Mouse (Mus musculus) limb, embryonic 13.5 days (tissue): ENCODE results near the gene Lck. TPM values are rescaled to one million over a fixed set of nuclear protein-coding genes. Genes with fewer than 3 reads are reported as not detected.
A peak's percentile ranks its signal among the peaks of the same experiment; 100 is the strongest.

Experiments
- ATAC-seq: fragments of 200-750 bp; cut with Nextera tagmentation; 2 replicates; pipeline ENCODE4 v1.8.0; 2017; ENCODE audit warnings: low read depth, moderate number of reproducible peaks, moderate TSS enrichment; ENCODE audit not compliant: low FRiP score
- H3K27ac ChIP-seq: fragments of 300-500 bp; sonication (generic); 2 replicates; pipeline ENCODE4 v1.5.1; 2015; ENCODE audit warnings: inconsistent platforms, mild to moderate bottlenecking, moderate library complexity
- H3K27me3 ChIP-seq: fragments of 300-500 bp; sonication (generic); 2 replicates; pipeline ENCODE4 v1.6.1; 2015; ENCODE audit warnings: mild to moderate bottlenecking, inconsistent platforms
- H3K36me3 ChIP-seq: fragments of 300-500 bp; sonication (generic); 2 replicates; pipeline ENCODE4 v1.6.1; 2015; ENCODE audit warnings: inconsistent platforms, mild to moderate bottlenecking, moderate library complexity
- H3K4me1 ChIP-seq: fragments of 300-500 bp; sonication (generic); 2 replicates; pipeline ENCODE4 v1.6.1; 2015; ENCODE audit warnings: inconsistent platforms
- H3K4me2 ChIP-seq: fragments of 300-500 bp; sonication (generic); replicated peaks from 2 replicates; pipeline ENCODE4 v1.6.1; 2015; ENCODE audit warnings: inconsistent platforms, mild to moderate bottlenecking, moderate library complexity
- H3K4me3 ChIP-seq: fragments of 300-500 bp; sonication (generic); 2 replicates; pipeline ENCODE4 v1.5.1; 2015; ENCODE audit warnings: moderate library complexity, mild to moderate bottlenecking, inconsistent platforms
- H3K9ac ChIP-seq: fragments of 300-500 bp; sonication (generic); 2 replicates; pipeline ENCODE4 v1.6.1; 2015; ENCODE audit warnings: mild to moderate bottlenecking, inconsistent platforms
- H3K9me3 ChIP-seq: fragments of 300-500 bp; sonication (generic); 2 replicates; pipeline ENCODE4 v1.6.1; 2016; ENCODE audit warnings: inconsistent platforms
- WGBS: fragments of 180-500 bp; shearing (Covaris S2); methylation state at CpG from one replicate; pipeline ENCODE4 v1.1.7; 2015; 5-methylcytosine and 5-hydroxymethylcytosine counted together
- microRNA-seq: library from miRNA; unstranded; fragments of <30 nt; microRNA quantifications from one replicate; pipeline ENCODE4, GENCODE M21; 2016
- polyA plus RNA-seq: library from polyadenylated mRNA; unstranded; fragments of >200 nt; fragmentation: Nextera tagmentation; extraction: Ambion mirVana; gene quantifications from 2 replicates; pipeline ENCODE4 v1.2.1, GENCODE M21; 2015

The Lck gene
- polyA plus RNA-seq, 1 experiment from 2014 or later = 12.1 TPM

GRCm38 (mm10) chr4:129500017-129500416, 73.4 kb downstream of the Lck start:
- H3K27me3 ChIP-seq = no peaks in the 10 kb centered on the region
- no peaks in the 10 kb centered on the region for H3K9me3 ChIP-seq
- WGBS = 80% methylated on average over 8 of the region's 8 CpGs
- ATAC-seq = no peak
- peak overlapping the region; percentile 59; the same call in 1 of the 2 replicates for H3K4me3 ChIP-seq
- no peak overlapping the region; the same call in 1 of the 2 replicates for H3K9ac ChIP-seq
- H3K4me2 ChIP-seq = peak overlapping the region; percentile 73
- peaks cover 27% of the 10 kb centered on the region for H3K4me1 ChIP-seq
- peak overlapping the region; percentile 89; the same call in 1 of the 2 replicates for H3K27ac ChIP-seq
- H3K36me3 ChIP-seq = no peaks in the 10 kb centered on the region

GRCm38 (mm10) chr4:129498941-129499340, 74.5 kb downstream of the Lck start:
- no peak overlapping the region for H3K27ac ChIP-seq

More at GRCm38 (mm10) chr4:129498941-129499340, 74.5 kb downstream of the Lck start:
- Histone ChIP-seq H3K4me3 (no peak overlapping the region), H3K27me3 (no peaks in the 10 kb centered on the region), H3K9ac (no peak overlapping the region), H3K4me2 (no peak overlapping the region), H3K9me3 (no peaks in the 10 kb centered on the region), H3K4me1 (peaks cover 27% of the 10 kb centered on the region), H3K36me3 (no peaks in the 10 kb centered on the region)
- no peak for ATAC-seq
- 80% methylated on average over 3 of the region's 3 CpGs for WGBS

Small RNA genes lying within 50 kb of the gene (microRNA-seq; reads per million reads assigned to microRNA genes)
- gene Mir8119 = not detected

Other genes with a start within 250 kb of the Lck start
- 491 and 502 TPM in 2 replicates for gene Rbbp4, start 238.3 kb downstream of the Lck start, polyA plus RNA-seq
- 43.4 and 44.0 TPM in 2 replicates for gene Zbtb8os, start 237.9 kb downstream of the Lck start, polyA plus RNA-seq
- 14.6 and 14.8 TPM in 2 replicates for gene Zbtb8a, start 195.5 kb downstream of the Lck start, polyA plus RNA-seq
- gene Zbtb8b, start 132.8 kb downstream of the Lck start, polyA plus RNA-seq = 1.9 TPM in 2 replicates
- gene Bsdc1, start 112.1 kb downstream of the Lck start, polyA plus RNA-seq = 27.9 and 30.3 TPM in 2 replicates
- not detected in 2 replicates for gene Tssk3, start 82.6 kb downstream of the Lck start, polyA plus RNA-seq
- gene Fam229a, start 82.5 kb downstream of the Lck start, polyA plus RNA-seq = not detected in 2 replicates
- gene Marcksl1, start 60.1 kb downstream of the Lck start, polyA plus RNA-seq = 957 and 1,008 TPM in 2 replicates
- 244 and 251 TPM in 2 replicates for gene Hdac1, start 30.9 kb downstream of the Lck start, polyA plus RNA-seq
- gene Fam167b, start 4.9 kb upstream of the Lck start, polyA plus RNA-seq = 4.5 and 5.1 TPM in 2 replicates
- 285 and 288 TPM in 2 replicates for gene Eif3i, start 27.0 kb upstream of the Lck start, polyA plus RNA-seq
- gene Tmem234, start 27.0 kb upstream of the Lck start, polyA plus RNA-seq = 211 and 218 TPM in 2 replicates
- gene Dcdc2b, start 40.6 kb upstream of the Lck start, polyA plus RNA-seq = 1.7 and 2.3 TPM in 2 replicates
- 28.6 and 30.2 TPM in 2 replicates for gene Iqcc, start 45.5 kb upstream of the Lck start, polyA plus RNA-seq
- gene Ccdc28b, start 50.3 kb upstream of the Lck start, polyA plus RNA-seq = 48.5 and 51.7 TPM in 2 replicates
- gene Txlna, start 67.4 kb upstream of the Lck start, polyA plus RNA-seq = 97.5 and 102 TPM in 2 replicates
- 15.0 and 17.4 TPM in 2 replicates for gene Kpna6, start 99.1 kb upstream of the Lck start, polyA plus RNA-seq
- gene Tmem39b, start 123.2 kb upstream of the Lck start, polyA plus RNA-seq = 14.4 and 16.1 TPM in 2 replicates
- gene Khdrbs1, start 168.7 kb upstream of the Lck start, polyA plus RNA-seq = 145 and 149 TPM in 2 replicates
- 370 and 392 TPM in 2 replicates for gene Ptp4a2, start 237.6 kb upstream of the Lck start, polyA plus RNA-seq